Mouse (Mus musculus) heart, adult 18-20 months (tissue): ENCODE results near the gene Exoc4. TPM values are rescaled to one million over a fixed set of nuclear protein-coding genes. Genes with fewer than 3 reads are reported as not detected.

ENCODE experiments used
- DNase-seq, 2 experiments: peaks; one replicate each; pipeline ENCODE4 v3.0.0; 2021 to 2022; ENCODE audit warnings: mixed read lengths in 1 of 2
- total RNA-seq, 2 experiments: library from RNA; stranded (reverse); gene quantifications; 2 replicates each; pipeline ENCODE4 v1.2.3; 2021

Gene Exoc4
- total RNA-seq, 2 experiments from 2014 or later = 36.7 to 37.1 TPM

GRCm38 (mm10) chr6:33870468-33871142, 621.7 kb downstream of the Exoc4 start:
- DNase-seq = no peak

- no peak for DNase-seq
These were observed 622.4 kb downstream of the Exoc4 start for GRCm38 (mm10) chr6:33871286-33871685.

GRCm38 (mm10) chr6:33872192-33872591, 623.3 kb downstream of the Exoc4 start:
- no peak for DNase-seq

- no peak for DNase-seq
These were observed 624.1 kb downstream of the Exoc4 start for GRCm38 (mm10) chr6:33873000-33873399.

DNA sequence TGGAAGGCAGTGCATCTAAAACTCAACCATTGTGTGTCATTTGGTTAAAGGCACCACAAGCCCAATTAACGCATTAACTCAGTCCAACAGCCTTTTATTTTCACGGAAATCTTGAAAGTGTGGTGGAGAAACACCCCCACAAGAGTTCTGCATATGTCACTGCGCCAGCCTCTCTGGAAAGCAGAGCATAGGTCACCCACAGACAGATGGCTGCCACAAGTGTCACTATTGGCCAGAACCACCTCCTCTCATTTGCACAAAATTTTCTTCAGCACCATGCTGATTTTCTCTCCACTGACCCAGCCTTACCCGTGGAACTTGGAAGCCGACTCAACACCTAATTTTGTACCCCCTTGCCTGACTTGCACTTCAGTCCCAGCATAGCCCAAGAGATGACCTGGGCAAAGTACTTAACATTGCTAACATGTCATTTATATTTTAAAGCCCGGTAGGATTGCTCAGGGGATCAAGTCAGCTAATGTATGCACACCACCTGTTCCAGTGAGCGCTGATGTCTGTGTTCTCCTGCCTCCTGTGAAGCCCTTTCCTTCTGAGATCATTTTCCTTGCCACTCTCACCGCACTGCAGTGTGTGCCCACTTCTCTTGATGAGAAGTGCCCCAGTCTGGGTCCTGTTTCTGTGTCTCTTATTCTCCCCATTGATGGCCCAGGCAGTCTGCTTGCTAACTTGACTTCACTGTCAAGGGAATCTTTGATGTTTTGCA, 625.6 kb downstream of the Exoc4 start:
- DNase-seq = no peak

GRCm38 (mm10) chr6:33884141-33884683, 635.3 kb downstream of the Exoc4 start:
- no peak for DNase-seq

DNA sequence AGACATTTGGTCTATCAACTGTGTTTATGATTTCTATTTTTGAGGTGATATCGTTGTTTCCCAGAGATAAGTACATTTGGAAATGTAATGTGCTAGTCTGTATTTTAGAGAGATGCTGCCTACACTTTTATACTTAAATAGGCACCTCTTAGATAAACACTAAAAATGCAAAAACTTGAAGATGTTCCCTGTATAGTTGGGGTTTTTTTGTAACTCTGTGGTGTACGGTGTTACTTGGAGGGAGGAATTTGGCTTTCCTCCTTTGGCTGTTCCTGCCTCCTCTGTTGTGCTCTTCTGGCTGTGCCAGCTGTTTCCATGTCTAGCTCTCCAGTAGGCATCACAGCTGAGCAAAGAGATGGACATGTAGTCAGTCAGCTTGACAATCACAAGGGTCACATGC, 638.1 kb downstream of the Exoc4 start:
- DNase-seq = no peak

DNA sequence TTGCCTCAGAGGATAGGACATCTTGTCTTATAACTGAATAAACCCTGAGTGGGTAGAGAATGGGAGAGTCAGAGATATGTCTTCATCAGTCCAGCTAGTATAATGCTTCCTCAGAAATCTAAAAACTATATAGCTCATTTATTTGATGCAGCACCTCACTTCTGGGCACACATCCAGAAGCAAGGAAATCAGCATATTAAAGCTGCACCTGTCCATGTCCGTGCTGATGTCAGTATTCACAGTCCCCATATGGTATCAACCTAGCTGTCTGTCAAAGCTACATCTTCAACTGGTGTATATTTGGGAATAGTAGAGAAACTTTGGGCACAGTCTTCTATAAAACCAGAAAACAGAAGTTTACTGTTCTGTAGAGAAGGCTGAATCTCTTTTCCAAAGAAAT, 642.0 kb downstream of the Exoc4 start:
- DNase-seq = no peak

- DNase-seq = peak in 1 of 2 experiments; percentile 7
These were observed 643.3 kb downstream of the Exoc4 start for GRCm38 (mm10) chr6:33892142-33892541.

- DNase-seq = no peak
These were observed 651.1 kb downstream of the Exoc4 start for GRCm38 (mm10) chr6:33899973-33900372.

DNA sequence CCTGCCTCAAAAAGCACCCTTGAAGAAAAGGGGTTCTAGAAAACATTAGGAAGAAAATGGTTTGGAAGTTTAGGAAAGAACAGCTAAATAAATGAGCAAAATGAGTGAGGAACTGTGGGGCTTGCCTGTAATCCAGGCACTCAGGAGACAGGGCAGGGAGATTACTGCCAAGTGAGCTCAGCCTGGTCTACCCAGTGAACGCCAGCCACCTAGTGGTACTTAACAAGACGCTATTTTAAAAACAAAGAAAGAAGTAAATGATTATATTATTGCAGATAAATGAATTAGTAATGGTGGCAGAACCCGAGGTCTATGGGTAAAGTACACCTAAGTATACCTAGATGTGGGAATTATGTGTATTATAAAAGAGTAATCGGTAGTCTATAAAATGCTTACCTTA, 651.7 kb downstream of the Exoc4 start:
- no peak for DNase-seq

GRCm38 (mm10) chr6:33905099-33905498, 656.2 kb downstream of the Exoc4 start:
- no peak for DNase-seq

- DNase-seq = no peak
These were observed 661.8 kb downstream of the Exoc4 start for GRCm38 (mm10) chr6:33910671-33911070.

DNA sequence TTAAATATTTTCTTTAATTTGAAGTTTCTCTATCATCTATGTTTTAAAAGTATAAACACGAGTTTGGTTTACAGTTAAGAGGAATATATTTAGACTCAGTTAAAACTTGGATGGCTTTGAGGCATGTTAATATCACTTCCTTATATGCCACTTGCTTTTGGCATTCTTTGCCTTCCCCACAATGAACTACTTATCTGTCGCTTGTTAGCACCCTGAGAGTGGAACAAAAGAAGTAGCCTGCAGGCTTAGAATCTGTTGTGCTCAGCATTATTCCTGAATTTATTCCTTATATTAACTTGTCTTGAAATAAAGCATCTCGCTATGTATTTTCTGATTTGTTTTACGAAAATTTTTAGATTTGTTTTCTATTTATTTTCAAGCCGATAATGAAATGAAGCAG, 664.2 kb downstream of the Exoc4 start:
- no peak for DNase-seq

GRCm38 (mm10) chr6:33913486-33913885, 664.6 kb downstream of the Exoc4 start:
- no peak for DNase-seq

GRCm38 (mm10) chr6:33913964-33914363, 665.1 kb downstream of the Exoc4 start:
- no peak for DNase-seq

DNA sequence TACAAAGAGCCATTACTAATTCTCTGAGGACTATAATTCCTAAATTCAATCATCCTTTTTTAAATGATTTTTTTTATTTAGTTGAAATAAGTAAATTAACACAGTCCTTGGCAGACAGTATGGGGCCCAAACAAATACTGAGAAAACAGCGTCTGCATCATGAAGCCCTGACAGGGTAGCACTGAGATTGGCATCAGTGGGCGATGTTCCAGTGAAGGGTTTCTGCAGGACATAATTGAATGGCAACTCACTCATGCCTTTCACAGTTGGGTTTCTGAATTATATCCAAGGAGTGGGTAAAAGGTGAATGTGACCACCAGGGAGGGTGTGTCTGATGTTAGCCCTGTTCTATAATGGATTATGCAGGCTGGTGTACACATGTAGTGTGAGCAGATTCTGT, 674.7 kb downstream of the Exoc4 start:
- DNase-seq = no peak

GRCm38 (mm10) chr6:33924888-33925287, 676.0 kb downstream of the Exoc4 start:
- DNase-seq = no peak

GRCm38 (mm10) chr6:33929342-33930086, 680.6 kb downstream of the Exoc4 start:
- peak; percentile 78 to 85 for DNase-seq

GRCm38 (mm10) chr6:33930087-33930945, 681.4 kb downstream of the Exoc4 start:
- DNase-seq = no peak

- DNase-seq = no peak
These were observed 689.0 kb downstream of the Exoc4 start for GRCm38 (mm10) chr6:33937906-33938305.

DNA sequence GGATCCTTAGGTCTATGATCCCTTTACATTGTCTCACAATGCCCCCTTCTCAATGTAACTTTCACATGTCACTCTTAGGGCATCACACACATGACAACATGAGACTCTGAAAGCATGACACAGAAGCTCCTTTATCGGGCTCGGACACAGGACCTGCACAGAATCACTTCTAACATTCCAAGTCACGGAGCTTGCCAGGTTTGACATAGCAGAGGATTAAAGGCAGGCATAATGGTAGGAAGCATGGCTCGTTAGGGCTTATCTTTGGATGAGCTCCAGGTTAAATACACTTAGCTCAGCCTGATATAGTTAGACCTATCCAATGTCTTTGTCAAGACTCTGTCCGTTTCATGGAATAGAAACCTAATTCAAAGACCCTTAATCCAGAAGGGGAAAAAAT, 690.3 kb downstream of the Exoc4 start:
- peak in 1 of 2 experiments; percentile 2 for DNase-seq
